Mouse (Mus musculus) midbrain, embryonic 11.5 days (tissue): Measurements from ENCODE around the gene Rcor2. TPM values are rescaled to one million over a fixed set of nuclear protein-coding genes. Genes with fewer than 3 reads are reported as not detected.

Source experiments
- ATAC-seq: fragments of 200-750 bp; cut with Nextera tagmentation; 2 replicates; pipeline ENCODE4 v1.8.0; 2017; ENCODE audit warnings: moderate TSS enrichment, moderate library complexity; ENCODE audit not compliant: low FRiP score
- DNase-seq: peaks from one replicate; pipeline ENCODE4 v3.0.0; 2015; ENCODE audit warnings: low spot score; ENCODE audit errors: missing footprints
- H3K27ac ChIP-seq: fragments of 300-500 bp; sonication (generic); 2 replicates; pipeline ENCODE4 v1.5.1; 2014; ENCODE audit warnings: low read depth, low read length
- H3K27me3 ChIP-seq: fragments of 300-500 bp; sonication (generic); 2 replicates; pipeline ENCODE4 v1.6.1; 2014; ENCODE audit warnings: mild to moderate bottlenecking, low read length, moderate library complexity, mixed read lengths; ENCODE audit not compliant: control insufficient read depth, insufficient read depth
- H3K36me3 ChIP-seq: fragments of 300-500 bp; sonication (generic); 2 replicates; pipeline ENCODE4 v1.6.1; 2014; ENCODE audit warnings: mild to moderate bottlenecking, low read length, moderate library complexity, mixed read lengths; ENCODE audit not compliant: control insufficient read depth, insufficient read depth
- H3K4me1 ChIP-seq: fragments of 300-500 bp; sonication (generic); 2 replicates; pipeline ENCODE4 v1.6.1; 2014; ENCODE audit warnings: low read length; ENCODE audit not compliant: control insufficient read depth, insufficient read depth
- H3K4me2 ChIP-seq: fragments of 300-500 bp; sonication (generic); 2 replicates; pipeline ENCODE4 v1.6.1; 2014; ENCODE audit warnings: mild to moderate bottlenecking, moderate library complexity
- H3K4me3 ChIP-seq: fragments of 300-500 bp; sonication (generic); 2 replicates; pipeline ENCODE4 v1.5.1; 2014; ENCODE audit warnings: low read depth, low read length
- H3K9ac ChIP-seq: fragments of 300-500 bp; sonication (generic); 2 replicates; pipeline ENCODE4 v1.6.1; 2014; ENCODE audit warnings: low read length
- H3K9me3 ChIP-seq: fragments of 300-500 bp; sonication (generic); 2 replicates; pipeline ENCODE4 v1.6.1; 2016; ENCODE audit warnings: low read length; ENCODE audit not compliant: control insufficient read depth
- WGBS: fragments of 180-500 bp; shearing (Covaris S2); extraction: QIAGEN DNeasy Blood & Tissue Kit; methylation state at CpG from one replicate; pipeline ENCODE4 v1.1.7; 2014; 5-methylcytosine and 5-hydroxymethylcytosine counted together
- polyA plus RNA-seq: library from polyadenylated mRNA; unstranded; fragments of >200 nt; fragmentation: Nextera tagmentation; extraction: Ambion mirVana; gene quantifications from 2 replicates; pipeline ENCODE4 v1.2.1, GENCODE M21; 2014

Rcor2 gene
- polyA plus RNA-seq, 1 experiment from 2014 or later = 36.9 TPM

DNA sequence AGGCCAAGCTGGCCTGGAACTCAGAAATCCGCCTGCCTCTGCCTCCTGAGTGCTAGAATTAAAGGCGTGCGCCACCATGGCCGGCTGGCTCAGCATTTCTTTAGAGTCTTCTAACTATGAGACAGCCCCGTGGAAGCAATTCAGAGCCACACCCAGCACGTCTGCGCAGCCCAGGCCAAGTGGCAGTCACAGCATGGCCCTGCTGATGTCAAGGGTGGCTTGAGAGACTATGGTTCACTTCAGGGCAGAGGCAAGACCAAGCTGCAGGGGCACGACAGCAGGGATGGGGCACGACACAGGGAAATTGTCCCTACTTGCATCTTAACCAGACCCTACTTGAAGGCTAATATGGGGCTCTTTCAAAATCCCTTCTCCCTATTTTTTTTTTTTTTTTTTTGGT lies 31.7 kb upstream of the Rcor2 start:
- Histone ChIP-seq H3K4me3 (no peak overlapping the region), H3K9ac (no peak overlapping the region), H3K4me1 (peaks cover 8% of the 10 kb centered on the region), H3K27me3 (no peaks in the 10 kb centered on the region), H3K27ac (no peak overlapping the region), H3K4me2 (no peak overlapping the region), H3K36me3 (peaks cover 5% of the 10 kb centered on the region), H3K9me3 (no peaks in the 10 kb centered on the region)
- ATAC-seq (no peak), DNase-seq (no peak)
- 92% methylated on average over 9 of the region's 9 CpGs for WGBS

GRCm38 (mm10) chr19:7236011-7236410 lies 31.1 kb upstream of the Rcor2 start:
- 97% methylated on average over 2 of the region's 2 CpGs for WGBS

DNA sequence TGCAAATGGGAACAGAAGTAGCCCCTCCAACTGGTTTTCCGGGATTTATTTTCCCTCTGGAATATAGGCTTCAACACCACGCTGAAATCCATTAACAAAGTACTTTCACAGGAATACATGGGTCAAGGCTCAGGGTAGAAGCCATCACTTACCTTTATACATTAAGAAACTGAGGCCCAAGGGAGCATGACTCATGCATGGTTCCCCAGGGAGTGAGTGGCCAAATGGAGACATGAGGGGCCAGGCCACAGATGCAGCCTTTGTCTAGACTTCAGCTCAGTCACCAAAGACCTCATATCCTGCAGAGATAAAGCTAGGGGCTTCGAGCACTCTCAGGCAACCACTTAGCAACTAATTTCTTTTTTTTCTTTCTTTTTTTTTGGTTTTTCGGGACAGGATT lies 30.4 kb upstream of the Rcor2 start:
- H3K9me3 ChIP-seq = no peaks in the 10 kb centered on the region
- H3K4me3 ChIP-seq = no peak overlapping the region
- no peak overlapping the region for H3K27ac ChIP-seq
- DNase-seq = no peak
- H3K9ac ChIP-seq = no peak overlapping the region
- H3K36me3 ChIP-seq = peaks cover 5% of the 10 kb centered on the region
- H3K27me3 ChIP-seq = no peaks in the 10 kb centered on the region
- peaks cover 8% of the 10 kb centered on the region for H3K4me1 ChIP-seq
- no peak overlapping the region for H3K4me2 ChIP-seq
- 92% methylated on average over 4 of the region's 4 CpGs for WGBS
- ATAC-seq = no peak

More at GRCm38 (mm10) chr19:7236011-7236410, 31.1 kb upstream of the Rcor2 start:
- Histone ChIP-seq H3K36me3 (peaks cover 5% of the 10 kb centered on the region), H3K9me3 (no peaks in the 10 kb centered on the region), H3K4me2 (no peak overlapping the region), H3K4me3 (no peak overlapping the region), H3K27me3 (no peaks in the 10 kb centered on the region), H3K9ac (no peak overlapping the region), H3K27ac (no peak overlapping the region), H3K4me1 (peaks cover 8% of the 10 kb centered on the region)
- DNase-seq = no peak
- ATAC-seq = no peak

- WGBS = 95% methylated on average over 3 of the region's 3 CpGs
- Histone ChIP-seq H3K4me3 (peak overlapping the region; percentile 77), H3K27ac (no peak overlapping the region), H3K4me2 (peak overlapping the region; percentile 95), H3K9me3 (no peaks in the 10 kb centered on the region), H3K36me3 (0 out of 2 replicates have a peak, but pooled peaks cover 2% of the 10 kb centered on the region), H3K9ac (peak overlapping the region; percentile 82; the same call in 1 of the 2 replicates), H3K4me1 (peaks cover 8% of the 10 kb centered on the region), H3K27me3 (no peaks in the 10 kb centered on the region)
- DNase-seq (no peak), ATAC-seq (no peak)
Observed at GRCm38 (mm10) chr19:7239574-7239973, 27.6 kb upstream of the Rcor2 start.

- Histone ChIP-seq H3K36me3 (0 out of 2 replicates have a peak, but pooled peaks cover 2% of the 10 kb centered on the region), H3K4me1 (peaks cover 8% of the 10 kb centered on the region), H3K27ac (peak overlapping the region; percentile 78; the same call in 1 of the 2 replicates), H3K27me3 (no peaks in the 10 kb centered on the region), H3K9me3 (no peaks in the 10 kb centered on the region), H3K9ac (peak overlapping the region; percentile 82), H3K4me2 (peak overlapping the region; percentile 95), H3K4me3 (peak overlapping the region; percentile 77)
- ATAC-seq = no peak; the same call in 1 of the 2 replicates
- WGBS = 6% methylated on average over 13 of the region's 13 CpGs
- peak; percentile 90 for DNase-seq
Observed at GRCm38 (mm10) chr19:7240291-7240690, 26.8 kb upstream of the Rcor2 start.

DNA sequence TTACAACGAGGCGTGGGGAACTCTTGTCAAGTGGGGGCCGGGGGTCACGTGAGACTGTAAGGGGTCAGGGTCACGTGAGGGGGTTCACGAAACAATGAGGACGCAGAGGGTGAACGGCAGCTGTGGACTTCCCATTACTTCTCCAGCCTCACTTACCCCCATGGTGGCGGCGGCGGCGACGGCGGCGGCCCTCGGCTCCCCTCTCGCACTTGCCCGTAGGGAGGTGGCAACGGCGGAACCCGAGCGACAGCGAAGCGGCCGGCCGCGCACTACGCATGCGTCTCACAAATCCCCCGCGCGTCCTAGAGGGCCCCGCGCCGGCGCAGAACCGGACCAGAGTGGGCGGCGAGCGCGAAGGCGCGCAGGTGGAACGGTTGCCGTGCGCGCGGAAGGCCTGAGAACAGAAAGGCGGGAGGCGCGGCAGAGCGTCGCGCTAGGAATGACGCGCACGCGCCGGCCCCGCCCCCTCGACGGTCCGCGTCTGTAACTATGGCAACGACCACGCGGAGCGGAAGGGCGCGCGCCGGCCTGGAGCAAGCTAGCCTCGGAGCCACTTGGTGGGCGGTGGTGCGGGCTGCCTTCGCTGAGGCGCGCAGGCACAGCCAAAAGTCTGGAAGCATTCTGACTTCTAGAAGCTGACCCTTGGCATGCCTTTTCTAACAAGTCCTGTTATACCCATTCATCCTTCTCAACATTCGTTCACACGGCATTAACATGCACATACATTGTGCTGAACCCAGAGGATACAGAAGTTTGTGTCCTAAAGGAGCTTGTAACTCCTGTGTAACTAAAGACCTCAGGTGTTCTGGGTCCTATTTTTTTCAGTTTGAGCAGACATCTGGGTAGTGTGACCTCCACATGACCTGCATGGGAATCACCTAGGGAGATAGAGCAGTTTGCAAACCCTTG lies 26.1 kb upstream of the Rcor2 start, which contains the start of gene Naa40:
Naa40 (minus strand) TSS at position 402 of the 909 bp plus-strand sequence.
- no peaks in the 10 kb centered on the region for H3K27me3 ChIP-seq

GRCm38 (mm10) chr19:7246021-7246420 lies 21.1 kb upstream of the Rcor2 start:
- WGBS = 89% methylated on average over 3 of the region's 3 CpGs
- H3K27ac ChIP-seq = no peak overlapping the region
- H3K9me3 ChIP-seq = no peaks in the 10 kb centered on the region
- DNase-seq = no peak
- H3K36me3 ChIP-seq = no peaks in the 10 kb centered on the region
- H3K4me1 ChIP-seq = no peaks in the 10 kb centered on the region; the same call in 1 of the 2 replicates
- no peak overlapping the region for H3K9ac ChIP-seq
- no peak for ATAC-seq
- H3K4me3 ChIP-seq = no peak overlapping the region
- no peaks in the 10 kb centered on the region for H3K27me3 ChIP-seq
- H3K4me2 ChIP-seq = no peak overlapping the region

More for the DNA sequence above, 26.1 kb upstream of the Rcor2 start, which contains the start of gene Naa40:
- H3K9ac ChIP-seq = peak within 1 kb of the TSS; percentile 82
- no peaks in the 10 kb centered on the region for H3K9me3 ChIP-seq
- WGBS = under 1% methylated on average over 78 of the region's 80 CpGs
- peak within 1 kb of the TSS; percentile 95 for H3K4me2 ChIP-seq
- DNase-seq (peak; percentile 100), ATAC-seq (peak; percentile 96)
- H3K4me1 ChIP-seq = peaks cover 8% of the 10 kb centered on the region
- 0 out of 2 replicates have a peak, but pooled peaks cover 2% of the 10 kb centered on the region for H3K36me3 ChIP-seq
- H3K4me3 ChIP-seq = peak within 1 kb of the TSS; percentile 77
- peak within 1 kb of the TSS; percentile 78 for H3K27ac ChIP-seq

- ATAC-seq (no peak), DNase-seq (no peak)
- no peak overlapping the region for H3K4me2 ChIP-seq
- H3K4me1 ChIP-seq = no peaks in the 10 kb centered on the region
- no peaks in the 10 kb centered on the region for H3K27me3 ChIP-seq
- H3K9ac ChIP-seq = no peak overlapping the region
- H3K9me3 ChIP-seq = no peaks in the 10 kb centered on the region
- H3K36me3 ChIP-seq = no peaks in the 10 kb centered on the region
- H3K4me3 ChIP-seq = no peak overlapping the region
- no peak overlapping the region for H3K27ac ChIP-seq
- WGBS = 86% methylated on average over 5 of the region's 5 CpGs
Observed at GRCm38 (mm10) chr19:7257881-7258280, 9.2 kb upstream of the Rcor2 start.

DNA sequence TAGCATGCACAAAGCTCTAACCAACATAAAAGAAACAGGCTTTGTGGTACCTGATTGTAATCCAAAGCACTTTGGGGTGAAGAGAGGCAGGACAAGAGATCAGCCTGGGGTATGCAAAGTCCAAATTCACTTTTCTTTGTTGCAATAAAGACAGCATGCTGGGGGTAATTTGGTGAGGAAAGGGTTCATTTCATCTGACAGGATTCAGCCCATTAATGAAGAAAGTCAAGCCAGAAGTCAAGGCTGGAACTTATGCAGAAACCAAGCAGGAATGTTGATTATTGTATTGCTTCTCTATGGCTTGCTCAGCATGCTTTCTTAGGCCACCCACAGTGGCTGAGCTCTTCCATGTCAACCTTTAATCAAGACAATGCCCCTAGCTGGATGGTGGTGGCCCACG lies 5.6 kb upstream of the Rcor2 start:
- Histone ChIP-seq H3K27me3 (no peaks in the 10 kb centered on the region), H3K36me3 (no peaks in the 10 kb centered on the region), H3K4me2 (no peak overlapping the region), H3K9me3 (no peaks in the 10 kb centered on the region), H3K9ac (no peak overlapping the region), H3K4me1 (peaks cover 23% of the 10 kb centered on the region), H3K27ac (no peak overlapping the region), H3K4me3 (no peak overlapping the region)
- no peak for ATAC-seq
- WGBS = 80% methylated on average over 1 of the region's 1 CpGs
- DNase-seq = no peak
